Mouse (Mus musculus): Measurements from ENCODE around the gene Dnajc30.
"Not testable (repeated sequence)": the region's sequence is repeated elsewhere in the genome, so short reads cannot be mapped to it uniquely, and the experiment has no call there.

The Dnajc30 gene

GRCm38 (mm10) chr5:135040777-135041176 lies 23.2 kb upstream of the Dnajc30 start:
- no peak for TF ChIP-seq GATA4 (IDR thresholded peaks at IDR 0.05; ENCODE audit: insufficient replicate concordance, low read length)

- no peak for TF ChIP-seq GATA4 (IDR thresholded peaks at IDR 0.05; ENCODE audit: insufficient replicate concordance, low read length)
These were observed 21.8 kb upstream of the Dnajc30 start for GRCm38 (mm10) chr5:135042105-135042788.

GRCm38 (mm10) chr5:135044575-135044974 lies 19.4 kb upstream of the Dnajc30 start:
- TF ChIP-seq GATA4 (IDR thresholded peaks at IDR 0.05; ENCODE audit: insufficient replicate concordance, low read length) = no peak

GRCm38 (mm10) chr5:135048539-135048938 lies 15.5 kb upstream of the Dnajc30 start:
- TF ChIP-seq GATA4 (IDR thresholded peaks at IDR 0.05; ENCODE audit: insufficient replicate concordance, low read length) = no peak

GRCm38 (mm10) chr5:135053356-135053755 lies 10.6 kb upstream of the Dnajc30 start:
- TF ChIP-seq GATA4 (IDR thresholded peaks at IDR 0.05; ENCODE audit: insufficient replicate concordance, low read length) = no peak

- TF ChIP-seq GATA4 (IDR thresholded peaks at IDR 0.05; ENCODE audit: insufficient replicate concordance, low read length) = no peak
These were observed 372 bp downstream of the Dnajc30 start for GRCm38 (mm10) chr5:135064382-135064766.

GRCm38 (mm10) chr5:135064909-135065446 lies 976 bp downstream of the Dnajc30 start, which contains the start of gene Bud23:
Bud23 (minus strand) TSS chr5:135064959.
- not testable (repeated sequence) for TF ChIP-seq GATA4 (IDR thresholded peaks at IDR 0.05; ENCODE audit: insufficient replicate concordance, low read length)

- TF ChIP-seq GATA4 (IDR thresholded peaks at IDR 0.05; ENCODE audit: insufficient replicate concordance, low read length) = no peak
These were observed 2.0 kb downstream of the Dnajc30 start for GRCm38 (mm10) chr5:135066008-135066407.

GRCm38 (mm10) chr5:135070448-135070847 lies 6.4 kb downstream of the Dnajc30 start:
- no peak for TF ChIP-seq GATA4 (IDR thresholded peaks at IDR 0.05; ENCODE audit: insufficient replicate concordance, low read length)

- no peak for TF ChIP-seq GATA4 (IDR thresholded peaks at IDR 0.05; ENCODE audit: insufficient replicate concordance, low read length)
These were observed 8.1 kb downstream of the Dnajc30 start for GRCm38 (mm10) chr5:135072061-135072460.

- no peak for TF ChIP-seq GATA4 (IDR thresholded peaks at IDR 0.05; ENCODE audit: insufficient replicate concordance, low read length)
These were observed 8.7 kb downstream of the Dnajc30 start for GRCm38 (mm10) chr5:135072720-135073119.

GRCm38 (mm10) chr5:135073349-135074150 lies 9.5 kb downstream of the Dnajc30 start:
- TF ChIP-seq GATA4 (IDR thresholded peaks at IDR 0.05; ENCODE audit: insufficient replicate concordance, low read length) = no peak

GRCm38 (mm10) chr5:135075655-135076054 lies 11.7 kb downstream of the Dnajc30 start:
- TF ChIP-seq GATA4 (IDR thresholded peaks at IDR 0.05; ENCODE audit: insufficient replicate concordance, low read length) = no peak

- TF ChIP-seq GATA4 (IDR thresholded peaks at IDR 0.05; ENCODE audit: insufficient replicate concordance, low read length) = no peak
These were observed 12.4 kb downstream of the Dnajc30 start for GRCm38 (mm10) chr5:135076368-135076767.

- TF ChIP-seq GATA4 (IDR thresholded peaks at IDR 0.05; ENCODE audit: insufficient replicate concordance, low read length) = no peak
These were observed 13.0 kb downstream of the Dnajc30 start for GRCm38 (mm10) chr5:135076931-135077505.
